Mouse (Mus musculus) small intestine, adult 2 months (tissue): ENCODE data around the gene Rasa4.

ENCODE experiments used
- CTCF ChIP-seq: fragments of 200-500 bp; IDR thresholded peaks from 2 replicates; pipeline ENCODE4 v1.5.1; 2012; ENCODE audit warnings: low read depth, mild to moderate bottlenecking, control low read depth, inconsistent platforms, low read length, moderate library complexity, mixed read lengths; ENCODE audit not compliant: insufficient replicate concordance, insufficient read length; ENCODE audit errors: extremely low read depth
- POLR2A ChIP-seq: fragments of 200-500 bp; IDR thresholded peaks from 2 replicates; pipeline ENCODE4 v1.6.1; 2012; ENCODE audit warnings: low read depth, mild to moderate bottlenecking, control low read depth, inconsistent platforms, low read length, moderate library complexity

DNA sequence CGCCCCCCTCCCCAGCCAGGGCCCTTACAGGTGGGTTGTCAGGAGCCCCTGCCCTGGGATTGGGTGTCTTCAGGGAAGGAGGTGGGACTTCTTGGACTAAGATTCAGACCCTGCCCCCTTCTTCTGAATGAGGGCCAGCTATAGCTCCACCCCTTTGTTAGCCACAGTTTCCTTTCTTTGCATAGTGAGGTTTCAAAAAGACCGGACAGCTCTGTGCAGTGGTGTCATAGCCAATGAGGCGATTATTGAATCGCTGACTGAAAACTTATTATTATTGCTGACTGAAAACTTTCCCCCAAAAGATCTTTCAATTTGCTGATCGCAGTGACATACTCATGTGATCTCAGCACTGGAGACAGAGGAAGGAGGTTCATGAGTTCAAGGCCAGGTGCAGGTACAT lies 43.5 kb upstream of the Rasa4 start:
- TF ChIP-seq CTCF (no peak), POLR2A (no peak)
